Mouse (Mus musculus) gastrocnemius, adult 18-20 months (tissue): ENCODE data around the gene Aspdh. TPM values are rescaled to one million over a fixed set of nuclear protein-coding genes. Genes with fewer than 3 reads are reported as not detected.

Source experiments
- DNase-seq: peaks from one replicate; pipeline ENCODE4 v3.0.0; 2021; ENCODE audit warnings: low spot score
- total RNA-seq, 2 experiments: library from RNA; stranded (reverse); gene quantifications; 2 replicates each; pipeline ENCODE4 v1.2.3; 2021

Aspdh gene
- total RNA-seq, 2 experiments from 2014 or later: not detected

- peak; percentile 69 for DNase-seq
These were observed 6.8 kb downstream of the Aspdh start for GRCm38 (mm10) chr7:44471880-44472557.

- no peak for DNase-seq
These were observed 7.3 kb downstream of the Aspdh start for GRCm38 (mm10) chr7:44472558-44472885.

GRCm38 (mm10) chr7:44472961-44473646 is 7.9 kb downstream of the Aspdh start:
- peak; percentile 89 for DNase-seq

- DNase-seq: peak; percentile 62
These were observed 9.2 kb downstream of the Aspdh start for GRCm38 (mm10) chr7:44474419-44474818.

GRCm38 (mm10) chr7:44475046-44475614 is 9.9 kb downstream of the Aspdh start:
- no peak for DNase-seq

- no peak for DNase-seq
These were observed 17.7 kb downstream of the Aspdh start for GRCm38 (mm10) chr7:44482836-44483435.

- no peak for DNase-seq
These were observed 18.9 kb downstream of the Aspdh start for GRCm38 (mm10) chr7:44484109-44484508.

GRCm38 (mm10) chr7:44484841-44485571 is 19.8 kb downstream of the Aspdh start:
- peak; percentile 69 for DNase-seq

- DNase-seq: no peak
These were observed 20.5 kb downstream of the Aspdh start for GRCm38 (mm10) chr7:44485572-44486195.

GRCm38 (mm10) chr7:44486927-44487575 is 21.9 kb downstream of the Aspdh start:
- no peak for DNase-seq

GRCm38 (mm10) chr7:44487936-44488335 is 22.7 kb downstream of the Aspdh start:
- no peak for DNase-seq

- DNase-seq: no peak
These were observed 23.4 kb downstream of the Aspdh start for GRCm38 (mm10) chr7:44488545-44488944.

GRCm38 (mm10) chr7:44490281-44490680 is 25.1 kb downstream of the Aspdh start:
- DNase-seq: no peak

- no peak for DNase-seq
These were observed 26.2 kb downstream of the Aspdh start for GRCm38 (mm10) chr7:44491391-44491790.

GRCm38 (mm10) chr7:44492166-44492826 is 27.1 kb downstream of the Aspdh start:
- no peak for DNase-seq

- no peak for DNase-seq
These were observed 29.5 kb downstream of the Aspdh start for GRCm38 (mm10) chr7:44494681-44495080.

- no peak for DNase-seq
These were observed 29.9 kb downstream of the Aspdh start for GRCm38 (mm10) chr7:44495086-44495485.

- peak; percentile 94 for DNase-seq
These were observed 31.0 kb downstream of the Aspdh start, which contains the start of the genes Emc10 and Fam71e1 for GRCm38 (mm10) chr7:44495992-44496770. Emc10 (minus strand) TSS chr7:44496529. Fam71e1 (plus strand) TSS chr7:44496581.

GRCm38 (mm10) chr7:44496771-44497109 is 31.5 kb downstream of the Aspdh start:
- DNase-seq: no peak
